Mouse (Mus musculus): ENCODE measurements around the gene Ccdc34.

DNA sequence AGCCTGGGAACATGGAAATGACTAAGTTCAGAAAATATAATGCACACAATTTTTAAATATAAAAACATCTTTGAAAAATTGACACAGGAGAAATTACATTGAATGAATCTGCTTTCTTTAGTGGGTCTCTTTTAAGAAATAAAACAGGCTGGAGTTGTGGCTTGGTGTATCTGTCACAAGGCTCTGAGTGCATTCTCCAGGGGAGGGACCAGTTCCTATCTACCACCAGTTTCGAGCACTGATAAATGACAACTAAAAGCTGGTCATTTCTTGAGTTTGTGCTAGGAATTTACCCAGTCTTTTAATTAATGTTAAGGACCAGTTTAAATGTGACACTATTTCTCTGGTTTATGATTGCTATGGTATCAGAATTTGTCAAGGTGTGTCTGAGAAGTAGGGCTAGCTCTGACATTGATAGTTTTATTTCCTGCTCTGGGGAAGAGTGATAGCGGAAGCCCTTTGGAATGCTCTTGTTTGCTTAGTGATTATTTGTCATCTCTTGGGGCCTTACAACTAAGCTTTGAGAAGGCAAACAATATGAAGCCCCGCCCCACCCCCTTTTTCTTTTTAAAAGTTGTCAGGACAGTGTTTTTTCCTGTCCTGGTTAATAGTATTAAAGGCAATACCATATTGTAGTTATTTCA is 11.9 kb upstream of the Ccdc34 start:
- no peak for TF ChIP-seq CTCF (IDR thresholded peaks at IDR 0.05; ENCODE audit: low read depth, low read length)
- TF ChIP-seq POLR2A (IDR thresholded peaks at IDR 0.05; ENCODE audit: insufficient read depth, low read length): no peak
- TF ChIP-seq EP300 (IDR thresholded peaks at IDR 0.05; ENCODE audit: insufficient read depth, low read depth, low read length): no peak

Data from ES-Bruce4 (cell line).